Mouse (Mus musculus): ENCODE results near the gene Abcf2. TPM values are rescaled to one million over a fixed set of nuclear protein-coding genes. Genes with fewer than 3 reads are reported as not detected.
"Not testable (repeated sequence)": the region's sequence is repeated elsewhere in the genome, so short reads cannot be mapped to it uniquely, and the experiment has no call there.

Abcf2 gene
- total and polyA plus RNA-seq, 2 experiments from 2014 or later, result 60.6 to 66.5 TPM

GRCm38 (mm10) chr5:24586547-24587199, 9.4 kb upstream of the Abcf2 start, which contains the start of gene Chpf2:
TSS of gene Chpf2 (plus strand) at chr5:24586741.
- Histone ChIP-seq H3K4me3 (ENCODE audit: low read length) (peak within 1 kb of the TSS; percentile 77), H3K27ac (peak within 1 kb of the TSS; percentile 86), H3K9me3 (ENCODE audit: low read length) (no peaks in the 10 kb centered on the region), H3K4me2 (ENCODE audit: low read depth, low read length) (peak within 1 kb of the TSS; percentile 83), H3K4me1 (ENCODE audit: insufficient read depth, low read length) (peaks cover 10% of the 10 kb centered on the region), H3K9ac (replicated peaks; ENCODE audit: low read length) (peak within 1 kb of the TSS; percentile 76), H3K36me3 (ENCODE audit: insufficient read depth, low read length) (peaks cover 6% of the 10 kb centered on the region), H3K27me3 (ENCODE audit: insufficient read depth, low read length) (no peaks in the 10 kb centered on the region)
- TF ChIP-seq CTCF (IDR thresholded peaks at IDR 0.05; ENCODE audit: low read depth), result peak; percentile 30; the same call in 1 of the 2 replicates
- WGBS, result under 1% methylated on average over 42 of the region's 43 CpGs
- ATAC-seq, result peak; percentile 89
- DNase-seq (ENCODE audit: low spot score), result peak; percentile 91

GRCm38 (mm10) chr5:24586106-24586505, 8.8 kb upstream of the Abcf2 start:
- WGBS, result 5% methylated on average over 8 of the region's 8 CpGs
- H3K27ac ChIP-seq, result peak overlapping the region; percentile 86
- H3K9ac ChIP-seq (replicated peaks; ENCODE audit: low read length), result peak overlapping the region; percentile 76
- TF ChIP-seq CTCF (IDR thresholded peaks at IDR 0.05; ENCODE audit: low read depth), result no peak
- peaks cover 6% of the 10 kb centered on the region; the same call in 1 of the 2 replicates for H3K36me3 ChIP-seq (ENCODE audit: insufficient read depth, low read length)
- peak overlapping the region; percentile 83 for H3K4me2 ChIP-seq (ENCODE audit: low read depth, low read length)
- ATAC-seq (peak; percentile 33), DNase-seq (ENCODE audit: low spot score) (no peak)
- no peaks in the 10 kb centered on the region for H3K9me3 ChIP-seq (ENCODE audit: low read length)
- no peaks in the 10 kb centered on the region for H3K27me3 ChIP-seq (ENCODE audit: insufficient read depth, low read length)
- peak overlapping the region; percentile 77 for H3K4me3 ChIP-seq (ENCODE audit: low read length)
- H3K4me1 ChIP-seq (ENCODE audit: insufficient read depth, low read length), result peaks cover 10% of the 10 kb centered on the region

GRCm38 (mm10) chr5:24578109-24578963, 1.1 kb upstream of the Abcf2 start:
- DNase-seq (ENCODE audit: low spot score) (no peak), ATAC-seq (no peak)
- H3K27ac ChIP-seq, result no peak overlapping the region
- no peak overlapping the region for H3K9ac ChIP-seq (replicated peaks; ENCODE audit: low read length)
- no peak; the same call in 1 of the 2 replicates for TF ChIP-seq CTCF (IDR thresholded peaks at IDR 0.05; ENCODE audit: low read depth)
- H3K9me3 ChIP-seq (ENCODE audit: low read length), result no peaks in the 10 kb centered on the region
- WGBS, result 69% methylated on average over 6 of the region's 6 CpGs
- peaks cover 7% of the 10 kb centered on the region for H3K4me1 ChIP-seq (ENCODE audit: insufficient read depth, low read length)
- no peaks in the 10 kb centered on the region for H3K27me3 ChIP-seq (ENCODE audit: insufficient read depth, low read length)
- peak overlapping the region; percentile 62 for H3K4me2 ChIP-seq (ENCODE audit: low read depth, low read length)
- peaks cover 10% of the 10 kb centered on the region for H3K36me3 ChIP-seq (ENCODE audit: insufficient read depth, low read length)
- peak overlapping the region; percentile 63 for H3K4me3 ChIP-seq (ENCODE audit: low read length)

GRCm38 (mm10) chr5:24576801-24577182, 475 bp downstream of the Abcf2 start:
- Histone ChIP-seq H3K9ac (replicated peaks; ENCODE audit: low read length) (peak overlapping the region; percentile 75), H3K4me3 (ENCODE audit: low read length) (peak overlapping the region; percentile 63), H3K27ac (peak overlapping the region; percentile 76), H3K36me3 (ENCODE audit: insufficient read depth, low read length) (peaks cover 25% of the 10 kb centered on the region), H3K27me3 (ENCODE audit: insufficient read depth, low read length) (no peaks in the 10 kb centered on the region), H3K4me2 (ENCODE audit: low read depth, low read length) (peak overlapping the region; percentile 88), H3K4me1 (ENCODE audit: insufficient read depth, low read length) (peaks cover 7% of the 10 kb centered on the region), H3K9me3 (ENCODE audit: low read length) (no peaks in the 10 kb centered on the region)
- no peak for DNase-seq (ENCODE audit: low spot score)
- no peak for TF ChIP-seq CTCF (IDR thresholded peaks at IDR 0.05; ENCODE audit: low read depth)
- ATAC-seq, result peak; percentile 16
- WGBS, result 0% methylated on average over 32 of the region's 32 CpGs

- Histone ChIP-seq H3K4me1 (ENCODE audit: insufficient read depth, low read length) (peaks cover 7% of the 10 kb centered on the region), H3K9ac (replicated peaks; ENCODE audit: low read length) (no peak overlapping the region), H3K4me2 (ENCODE audit: low read depth, low read length) (peak overlapping the region; percentile 88), H3K27me3 (ENCODE audit: insufficient read depth, low read length) (no peaks in the 10 kb centered on the region), H3K27ac (no peak overlapping the region), H3K4me3 (ENCODE audit: low read length) (peak overlapping the region; percentile 63; the same call in 1 of the 2 replicates), H3K36me3 (ENCODE audit: insufficient read depth, low read length) (peaks cover 32% of the 10 kb centered on the region), H3K9me3 (ENCODE audit: low read length) (no peaks in the 10 kb centered on the region)
- DNase-seq (ENCODE audit: low spot score) (no peak), ATAC-seq (no peak)
- 89% methylated on average over 1 of the region's 1 CpGs for WGBS
- no peak for TF ChIP-seq CTCF (IDR thresholded peaks at IDR 0.05; ENCODE audit: low read depth)
These were observed 1.3 kb downstream of the Abcf2 start for GRCm38 (mm10) chr5:24575948-24576347.

- Histone ChIP-seq H3K36me3 (ENCODE audit: insufficient read depth, low read length) (no peaks in the 10 kb centered on the region), H3K4me2 (ENCODE audit: low read depth, low read length) (no peak within 1 kb of the TSS), H3K4me3 (ENCODE audit: low read length) (no peak within 1 kb of the TSS), H3K4me1 (ENCODE audit: insufficient read depth, low read length) (no peaks in the 10 kb centered on the region), H3K9ac (replicated peaks; ENCODE audit: low read length) (no peak within 1 kb of the TSS), H3K9me3 (ENCODE audit: low read length) (no peaks in the 10 kb centered on the region), H3K27me3 (ENCODE audit: insufficient read depth, low read length) (no peaks in the 10 kb centered on the region), H3K27ac (no peak within 1 kb of the TSS)
- DNase-seq (ENCODE audit: low spot score), result no peak
- 80% methylated on average over 2 of the region's 2 CpGs for WGBS
- TF ChIP-seq CTCF (IDR thresholded peaks at IDR 0.05; ENCODE audit: low read depth), result no peak
- no peak for ATAC-seq
These were observed 20.6 kb downstream of the Abcf2 start, which contains the start of gene 4931409K22Rik for GRCm38 (mm10) chr5:24556709-24557108. TSS of gene 4931409K22Rik (minus strand) at chr5:24556809.

GRCm38 (mm10) chr5:24555335-24555734, 21.9 kb downstream of the Abcf2 start:
- not testable (repeated sequence) for H3K4me1 ChIP-seq (ENCODE audit: insufficient read depth, low read length); DNase-seq (ENCODE audit: low spot score); H3K36me3 ChIP-seq (ENCODE audit: insufficient read depth, low read length); H3K27ac ChIP-seq; H3K4me2 ChIP-seq (ENCODE audit: low read depth, low read length); H3K27me3 ChIP-seq (ENCODE audit: insufficient read depth, low read length); H3K9me3 ChIP-seq (ENCODE audit: low read length); H3K4me3 ChIP-seq (ENCODE audit: low read length); ATAC-seq; H3K9ac ChIP-seq (replicated peaks; ENCODE audit: low read length)
- WGBS, result 95% methylated on average over 7 of the region's 7 CpGs

Measured in hindbrain, postnatal 0 days (tissue).